Mouse (Mus musculus): ENCODE data around the gene Pde4a. TPM values are rescaled to one million over a fixed set of nuclear protein-coding genes. Genes with fewer than 3 reads are reported as not detected.

The Pde4a gene
- 10 to 100 TPM; 52.5 to 59.1 TPM for total RNA-seq (2021)
- long read RNA-seq, experiment 1, transcript Pde4a-203 (15 exons, 2,962 nt), result major isoform, 14 of 26 reads
- long read RNA-seq, experiment 1, partial matches to known transcripts, result 2 of 26 reads
- long read RNA-seq, experiment 1, other reads (novel, unspliced or antisense), result 10 of 26 reads
- long read RNA-seq, experiment 2, full-length matches to known transcripts, result 5 of 15 reads
- long read RNA-seq, experiment 2, partial matches to known transcripts, result 0 of 15 reads
- long read RNA-seq, experiment 2, other reads (novel, unspliced or antisense), result 10 of 15 reads

GRCm38 (mm10) chr9:21165041-21165951 is at the start of gene Pde4a:
Pde4a (plus strand) TSS chr9:21165714.
- DNase-seq, result peak; percentile 52 to 54

- DNase-seq, result no peak
These were observed 48.4 kb upstream of the Pde4a start for GRCm38 (mm10) chr9:21117073-21117472.

- no peak for DNase-seq
These were observed 44.0 kb upstream of the Pde4a start for GRCm38 (mm10) chr9:21121483-21121882.

GRCm38 (mm10) chr9:21124837-21125236 is 40.7 kb upstream of the Pde4a start:
- no peak for DNase-seq

GRCm38 (mm10) chr9:21125502-21126258 is 39.8 kb upstream of the Pde4a start:
- DNase-seq, result no peak

GRCm38 (mm10) chr9:21126259-21126627 is 39.3 kb upstream of the Pde4a start:
- no peak for DNase-seq

- DNase-seq, result peak; percentile 92 to 98
These were observed 34.2 kb upstream of the Pde4a start, which contains the start of gene Tyk2 for GRCm38 (mm10) chr9:21131059-21131956. Tyk2 (minus strand) TSS chr9:21131243.

GRCm38 (mm10) chr9:21132102-21132775 is 33.3 kb upstream of the Pde4a start:
- DNase-seq, result no peak

- no peak for DNase-seq
These were observed 32.3 kb upstream of the Pde4a start for GRCm38 (mm10) chr9:21133064-21133707.

GRCm38 (mm10) chr9:21134595-21135328 is 30.8 kb upstream of the Pde4a start:
- DNase-seq, result peak; percentile 76 to 85

GRCm38 (mm10) chr9:21135329-21135890 is 30.1 kb upstream of the Pde4a start:
- DNase-seq, result no peak

GRCm38 (mm10) chr9:21135941-21136381 is 29.6 kb upstream of the Pde4a start:
- DNase-seq, result no peak

- DNase-seq, result peak in 1 of 2 experiments; percentile 42
These were observed 29.1 kb upstream of the Pde4a start for GRCm38 (mm10) chr9:21136401-21136800.

GRCm38 (mm10) chr9:21137229-21137628 is 28.3 kb upstream of the Pde4a start:
- DNase-seq, result peak; percentile 58 to 86

GRCm38 (mm10) chr9:21138386-21138785 is 27.1 kb upstream of the Pde4a start:
- DNase-seq, result no peak

GRCm38 (mm10) chr9:21141922-21142321 is 23.6 kb upstream of the Pde4a start:
- DNase-seq, result no peak

- no peak for DNase-seq
These were observed 21.2 kb upstream of the Pde4a start for GRCm38 (mm10) chr9:21144361-21144760.

GRCm38 (mm10) chr9:21145431-21145830 is 20.1 kb upstream of the Pde4a start:
- DNase-seq, result peak; percentile 57 to 79

- DNase-seq, result peak in 1 of 2 experiments; percentile 55
These were observed 18.8 kb upstream of the Pde4a start for GRCm38 (mm10) chr9:21146722-21147121.
